In the genomic region with DNA sequence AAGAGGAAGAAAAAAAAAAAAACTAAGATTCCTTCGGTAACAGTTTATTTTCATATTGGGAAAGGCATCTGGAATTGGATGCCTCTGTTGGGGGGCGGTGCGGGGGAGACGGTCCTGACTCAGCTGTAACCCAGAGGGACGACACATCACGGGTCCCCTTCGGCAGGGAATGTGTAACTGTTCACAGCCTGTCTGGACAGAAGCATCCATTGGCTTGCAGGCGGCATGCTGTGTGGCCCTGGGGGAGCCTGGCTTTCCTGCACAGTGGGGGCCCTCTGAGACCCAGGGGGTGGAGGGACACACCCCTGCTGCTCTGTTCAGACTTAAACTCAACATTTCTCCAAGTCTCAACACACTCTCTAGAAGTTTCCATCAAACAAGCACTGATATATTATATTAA, we compare ENCODE assay signal across 23 mouse cellular contexts. TPM values are rescaled to one million over a fixed set of nuclear protein-coding genes. Genes with fewer than 3 reads are reported as not detected.
"Had no signal": no experiment of that assay in that cellular context is flagged by ENCODE, and none has a peak within 500 bp of the region (broad histone marks: within the 10 kb centered on the region; RNA-seq: fewer than 3 reads in every experiment).

No protein-coding gene starts in this region.

- H3K4me3 ChIP-seq: layer of hippocampus, adult 2 months; left cerebral cortex, adult 2 months; liver, embryonic 13.5 days; midbrain, embryonic 13.5 days; stomach, embryonic 15.5 days had no signal

- H3K27me3 ChIP-seq: liver, embryonic 13.5 days; midbrain, embryonic 13.5 days; stomach, embryonic 15.5 days had no signal

- H3K4me2 ChIP-seq: liver, embryonic 13.5 days; midbrain, embryonic 13.5 days; stomach, embryonic 15.5 days had no signal

- H3K4me1 ChIP-seq: liver, embryonic 13.5 days had no signal

- H3K36me3 ChIP-seq: liver, embryonic 13.5 days had no signal

- H3K9ac ChIP-seq: liver, embryonic 13.5 days; midbrain, embryonic 13.5 days; stomach, embryonic 15.5 days had no signal

- H3K9me3 ChIP-seq: liver, embryonic 13.5 days; midbrain, embryonic 13.5 days; stomach, embryonic 15.5 days had no signal

- DNase-seq: kidney, adult 2 months; kidney, postnatal 25 days; layer of hippocampus, postnatal 36 days; liver, embryonic 13.5 days; lung, adult 2 months; lung, postnatal 14 days; lung, postnatal 4 days; right cerebral cortex, adult 18-20 months; right cerebral cortex, postnatal 14 days; right cerebral cortex, postnatal 4 days; thymus, adult 18-20 months; thymus, postnatal 36 days had no signal

- ATAC-seq: midbrain, embryonic 13.5 days; midbrain, embryonic 16.5 days had no signal

- H3K27ac ChIP-seq: kidney, postnatal 0 days; layer of hippocampus, adult 2 months; left cerebral cortex, adult 2 months; liver, embryonic 13.5 days; midbrain, embryonic 13.5 days; stomach, embryonic 15.5 days had no signal

RNA-seq across cellular contexts. Expression of a gene that starts 8.1 kb away (rescaled TPM):
- total RNA-seq: layer of hippocampus, postnatal 10 days; left cerebral cortex, postnatal 36 days had no signal
- polyA plus RNA-seq: kidney, embryonic 14.5 days; limb, embryonic 11.5 days; midbrain, embryonic 16.5 days; neural tube, embryonic 11.5 days had no signal
